In the genomic region with DNA sequence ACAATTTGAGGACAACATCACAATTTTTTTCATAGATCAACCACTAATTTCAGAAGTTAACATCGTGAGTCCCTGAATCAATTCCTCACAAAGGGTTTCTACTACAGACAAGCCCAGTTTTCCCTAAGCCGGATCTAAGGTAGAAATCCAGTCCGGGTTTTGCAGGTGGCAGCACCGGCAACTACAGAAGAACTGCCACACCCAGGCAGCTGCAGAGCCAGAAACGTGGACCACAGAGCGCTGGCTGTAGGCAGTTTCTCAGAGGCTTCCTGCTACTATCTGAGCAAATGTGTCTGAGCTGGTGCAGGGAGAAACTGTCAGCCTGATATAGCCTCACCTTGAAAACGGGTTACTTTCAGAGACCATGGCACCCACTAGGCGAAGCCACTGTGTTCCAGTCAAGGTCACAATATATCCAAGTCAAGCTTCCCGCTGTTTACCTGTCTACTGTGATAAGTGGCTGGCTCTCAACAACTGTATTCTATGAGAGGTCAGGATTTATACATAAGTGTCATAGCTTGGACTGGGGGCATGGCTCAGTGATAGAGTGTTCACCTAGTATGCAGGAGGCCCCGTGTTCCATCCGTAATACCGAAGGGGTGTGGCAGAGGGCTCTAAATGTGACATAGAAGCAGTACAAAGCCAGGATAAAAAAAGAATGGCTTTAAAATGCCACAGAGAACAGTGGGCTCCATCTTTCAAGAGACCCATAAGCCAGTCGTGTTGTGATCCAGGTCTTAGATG, we compare ENCODE assay signal across 9 mouse cellular contexts.
DNase-seq lines count a peak whose midpoint lies in the region; ATAC-seq lines count a peak whose summit lies in the region.
"Had no signal": no experiment of that assay in that cellular context is flagged by ENCODE, and none has a peak within 500 bp of the region (broad histone marks: within the 10 kb centered on the region; RNA-seq: fewer than 3 reads in every experiment).

No protein-coding gene starts in this region.

- no peaks in the 10 kb centered on the region for H3K4me1 ChIP-seq in kidney, embryonic 14.5 days (ENCODE audit: control insufficient read depth, insufficient read depth, low read length)
- peaks cover 7% of the 10 kb centered on the region; the same call in 1 of the 2 replicates for H3K4me1 ChIP-seq in embryonic facial prominence, embryonic 10.5 days
- H3K4me1 ChIP-seq in heart, embryonic 15.5 days (replicated peaks): no peaks in the 10 kb centered on the region

- H3K4me3 ChIP-seq in kidney, embryonic 14.5 days (ENCODE audit: low read length): no peak overlapping the region
- no peak overlapping the region for H3K4me3 ChIP-seq in embryonic facial prominence, embryonic 10.5 days
- no peak overlapping the region for H3K4me3 ChIP-seq in heart, embryonic 15.5 days

- 41% methylated on average over 13 of the region's 13 CpGs for WGBS in kidney, embryonic 14.5 days
- WGBS in embryonic facial prominence, embryonic 10.5 days: 39% methylated on average over 13 of the region's 13 CpGs
- WGBS in heart, embryonic 15.5 days: 31% methylated on average over 13 of the region's 13 CpGs

- no peak for ATAC-seq in kidney, embryonic 14.5 days (ENCODE audit: low FRiP score, low TSS enrichment)
- ATAC-seq in heart, embryonic 15.5 days (replicated peaks; ENCODE audit: insufficient number of reproducible peaks, insufficient read depth, low FRiP score, low read depth): no peak; the same call in 1 of the 2 replicates
- ATAC-seq: Patski had no signal

- no peaks in the 10 kb centered on the region for H3K27me3 ChIP-seq in kidney, embryonic 14.5 days (ENCODE audit: control insufficient read depth, insufficient read depth, low read length)
- peaks cover 96% of the 10 kb centered on the region for H3K27me3 ChIP-seq in embryonic facial prominence, embryonic 10.5 days (replicated peaks; ENCODE audit: low read depth, poor library complexity, severe bottlenecking)
- no peaks in the 10 kb centered on the region; the same call in 1 of the 2 replicates for H3K27me3 ChIP-seq in heart, embryonic 15.5 days

- no peaks in the 10 kb centered on the region for H3K9me3 ChIP-seq in kidney, embryonic 14.5 days (ENCODE audit: control insufficient read depth, low read length)
- no peaks in the 10 kb centered on the region for H3K9me3 ChIP-seq in embryonic facial prominence, embryonic 10.5 days
- H3K9me3 ChIP-seq in heart, embryonic 15.5 days (replicated peaks): no peaks in the 10 kb centered on the region

- H3K36me3 ChIP-seq in kidney, embryonic 14.5 days (ENCODE audit: control insufficient read depth, insufficient read depth, low read length): no peaks in the 10 kb centered on the region
- H3K36me3 ChIP-seq in embryonic facial prominence, embryonic 10.5 days (replicated peaks): no peaks in the 10 kb centered on the region
- H3K36me3 ChIP-seq in heart, embryonic 15.5 days: no peaks in the 10 kb centered on the region

- no peak overlapping the region for H3K9ac ChIP-seq in kidney, embryonic 14.5 days (ENCODE audit: low read depth, low read length)
- no peak overlapping the region for H3K9ac ChIP-seq in heart, embryonic 15.5 days

- H3K4me2 ChIP-seq in kidney, embryonic 14.5 days (replicated peaks; ENCODE audit: low read depth, low read length): no peak overlapping the region
- H3K4me2 ChIP-seq in heart, embryonic 15.5 days: peak overlapping the region; percentile 25; the same call in 1 of the 2 replicates

- H3K27ac ChIP-seq in kidney, embryonic 14.5 days (ENCODE audit: low read depth, low read length): no peak overlapping the region
- H3K27ac ChIP-seq in embryonic facial prominence, embryonic 10.5 days (replicated peaks): no peak overlapping the region
- H3K27ac ChIP-seq in heart, embryonic 15.5 days: no peak overlapping the region

- DNase-seq in kidney, adult 11 months: peak; percentile 61
- peak; percentile 55 for DNase-seq in embryonic facial prominence, embryonic 10.5 days (ENCODE audit: low spot score)
- peak; percentile 65 for DNase-seq in kidney, postnatal 14 days
- DNase-seq in lung, postnatal 25 days (ENCODE audit: low spot score): peak; percentile 54
- DNase-seq in right cerebral cortex, adult 2 months (ENCODE audit: low spot score in 2 of 2): peak; percentile 9 to 14
- no peak for DNase-seq in adipocyte (ENCODE audit: low spot score)
